Mouse (Mus musculus): ENCODE results near the gene Prune2. TPM values are rescaled to one million over a fixed set of nuclear protein-coding genes. Genes with fewer than 3 reads are reported as not detected.
A peak's percentile ranks its signal among the peaks of the same experiment; 100 is the strongest.

The Prune2 gene
- polyA plus RNA-seq, 1 experiment, result 111 TPM

DNA sequence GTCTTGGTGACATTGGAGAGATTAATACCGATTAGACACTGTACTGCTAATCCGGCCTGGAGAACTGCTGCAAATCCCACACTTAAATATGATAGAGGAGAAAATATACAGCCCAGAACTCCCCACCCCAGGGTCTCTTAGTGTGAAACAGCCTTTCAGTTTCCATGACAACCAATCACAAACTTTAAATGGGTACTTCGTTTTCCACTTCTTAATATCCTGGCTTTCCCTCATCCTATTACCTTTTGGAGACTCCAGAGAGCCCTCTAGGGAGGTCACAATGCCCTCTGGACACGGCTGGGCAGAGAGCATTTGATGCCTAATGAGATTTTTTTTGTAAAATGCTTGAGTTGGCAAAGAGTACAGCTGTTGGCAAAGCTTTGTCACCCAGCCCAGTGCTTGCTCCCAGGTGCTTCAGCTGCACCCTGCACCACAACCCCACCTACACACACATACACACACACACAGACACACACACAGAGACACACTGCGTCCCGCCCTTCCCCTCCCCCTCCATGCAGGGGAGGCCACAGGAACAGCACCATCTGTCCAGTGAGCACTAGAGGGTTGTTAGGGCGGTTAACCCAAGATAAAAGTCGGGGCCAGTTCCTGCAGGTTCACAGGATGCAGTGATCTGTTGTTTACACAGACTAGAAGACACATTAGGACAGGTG is 122.9 kb downstream of the Prune2 start:
- WGBS, result 39% methylated on average over 8 of the region's 8 CpGs
- TF ChIP-seq POLR2A (IDR thresholded peaks at IDR 0.05; ENCODE audit: borderline replicate concordance, insufficient read depth, low read length), result no peak
- no peak for TF ChIP-seq CTCF (IDR thresholded peaks at IDR 0.05; ENCODE audit: borderline replicate concordance, insufficient read depth, low read depth, low read length)
- H3K4me3 ChIP-seq (replicated peaks; ENCODE audit: insufficient read depth, low read depth, low read length), result no peak overlapping the region
- no peaks in the 10 kb centered on the region for H3K4me1 ChIP-seq (ENCODE audit: control insufficient read depth, insufficient read depth, low read length)
- no peak overlapping the region for H3K27ac ChIP-seq (ENCODE audit: insufficient read depth, low read length)
- DNase-seq, result no peak
- no peaks in the 10 kb centered on the region for H3K27me3 ChIP-seq (ENCODE audit: control insufficient read depth, insufficient read depth, low read length)

GRCm38 (mm10) chr19:17081382-17081781 is 125.5 kb downstream of the Prune2 start:
- Histone ChIP-seq H3K27ac (ENCODE audit: insufficient read depth, low read length) (no peak overlapping the region), H3K4me1 (ENCODE audit: control insufficient read depth, insufficient read depth, low read length) (no peaks in the 10 kb centered on the region), H3K27me3 (ENCODE audit: control insufficient read depth, insufficient read depth, low read length) (no peaks in the 10 kb centered on the region), H3K4me3 (replicated peaks; ENCODE audit: insufficient read depth, low read depth, low read length) (no peak overlapping the region)
- no peak for DNase-seq
- WGBS, result 77% methylated on average over 10 of the region's 10 CpGs
- TF ChIP-seq POLR2A (IDR thresholded peaks at IDR 0.05; ENCODE audit: borderline replicate concordance, insufficient read depth, low read length) (no peak), CTCF (IDR thresholded peaks at IDR 0.05; ENCODE audit: borderline replicate concordance, insufficient read depth, low read depth, low read length) (no peak)

DNA sequence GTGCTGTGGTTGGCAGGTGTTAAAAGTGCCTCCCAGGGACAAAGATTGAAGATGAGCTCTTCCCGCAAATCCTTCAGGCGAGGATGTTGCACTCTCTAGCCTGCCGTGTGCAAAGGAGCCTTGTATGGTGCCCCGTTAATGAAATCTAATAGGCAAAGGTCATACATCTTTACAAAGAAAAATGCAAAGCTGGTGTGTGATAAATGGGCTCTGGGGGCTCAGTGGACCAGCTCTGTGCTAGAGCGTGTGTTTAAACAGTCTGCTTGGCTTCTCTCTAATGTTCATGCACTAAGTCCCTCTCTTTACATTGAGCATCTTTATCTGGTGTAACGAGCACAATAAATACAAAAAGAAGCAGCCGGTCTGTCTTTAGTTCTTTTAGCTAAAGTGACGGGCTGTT is 138.1 kb downstream of the Prune2 start:
- no peak for DNase-seq
- WGBS, result 70% methylated on average over 8 of the region's 8 CpGs
- TF ChIP-seq CTCF (IDR thresholded peaks at IDR 0.05; ENCODE audit: borderline replicate concordance, insufficient read depth, low read depth, low read length) (no peak), POLR2A (IDR thresholded peaks at IDR 0.05; ENCODE audit: borderline replicate concordance, insufficient read depth, low read length) (no peak)
- no peaks in the 10 kb centered on the region for H3K27me3 ChIP-seq (ENCODE audit: control insufficient read depth, insufficient read depth, low read length)
- no peak overlapping the region for H3K27ac ChIP-seq (ENCODE audit: insufficient read depth, low read length)
- no peak overlapping the region for H3K4me3 ChIP-seq (replicated peaks; ENCODE audit: insufficient read depth, low read depth, low read length)
- H3K4me1 ChIP-seq (ENCODE audit: control insufficient read depth, insufficient read depth, low read length), result no peaks in the 10 kb centered on the region

- Histone ChIP-seq H3K27ac (ENCODE audit: insufficient read depth, low read length) (no peak overlapping the region), H3K27me3 (ENCODE audit: control insufficient read depth, insufficient read depth, low read length) (no peaks in the 10 kb centered on the region), H3K4me3 (replicated peaks; ENCODE audit: insufficient read depth, low read depth, low read length) (no peak overlapping the region), H3K4me1 (ENCODE audit: control insufficient read depth, insufficient read depth, low read length) (no peaks in the 10 kb centered on the region)
- DNase-seq, result no peak
- TF ChIP-seq POLR2A (IDR thresholded peaks at IDR 0.05; ENCODE audit: borderline replicate concordance, insufficient read depth, low read length), result no peak
- no peak for TF ChIP-seq CTCF (IDR thresholded peaks at IDR 0.05; ENCODE audit: borderline replicate concordance, insufficient read depth, low read depth, low read length)
- 92% methylated on average over 2 of the region's 2 CpGs for WGBS
These were observed 140.4 kb downstream of the Prune2 start for GRCm38 (mm10) chr19:17096338-17096737.

DNA sequence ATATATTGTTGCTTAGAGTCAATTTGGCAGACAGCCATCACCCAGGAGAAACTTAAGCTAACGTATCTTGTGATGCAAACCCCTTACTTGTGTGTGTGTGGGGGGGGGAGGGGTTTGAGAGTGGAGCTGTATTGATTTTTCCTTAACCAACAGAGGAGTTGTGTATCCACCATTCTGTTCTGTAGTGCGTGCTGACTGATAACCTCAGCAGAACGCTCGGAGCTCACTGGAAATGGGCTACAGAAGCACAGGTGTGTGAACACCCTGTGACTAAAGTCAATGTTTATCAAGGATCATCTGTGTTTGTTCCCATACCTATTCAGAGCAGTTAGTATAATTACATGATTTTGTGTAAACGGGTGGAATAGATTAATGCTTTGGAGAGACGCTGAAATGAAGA is 141.3 kb downstream of the Prune2 start:
- Histone ChIP-seq H3K27me3 (ENCODE audit: control insufficient read depth, insufficient read depth, low read length) (no peaks in the 10 kb centered on the region), H3K27ac (ENCODE audit: insufficient read depth, low read length) (no peak overlapping the region), H3K4me1 (ENCODE audit: control insufficient read depth, insufficient read depth, low read length) (no peaks in the 10 kb centered on the region), H3K4me3 (replicated peaks; ENCODE audit: insufficient read depth, low read depth, low read length) (no peak overlapping the region)
- no peak for DNase-seq
- no peak for TF ChIP-seq CTCF (IDR thresholded peaks at IDR 0.05; ENCODE audit: borderline replicate concordance, insufficient read depth, low read depth, low read length)
- TF ChIP-seq POLR2A (IDR thresholded peaks at IDR 0.05; ENCODE audit: borderline replicate concordance, insufficient read depth, low read length), result no peak
- WGBS, result 85% methylated on average over 6 of the region's 6 CpGs

GRCm38 (mm10) chr19:17108782-17109181 is 152.9 kb downstream of the Prune2 start:
- no peaks in the 10 kb centered on the region for H3K27me3 ChIP-seq (ENCODE audit: control insufficient read depth, insufficient read depth, low read length)

GRCm38 (mm10) chr19:17124034-17124735 is 168.3 kb downstream of the Prune2 start:
- no peak overlapping the region for H3K27ac ChIP-seq (ENCODE audit: insufficient read depth, low read length)
- 68% methylated on average over 12 of the region's 12 CpGs for WGBS

More at GRCm38 (mm10) chr19:17108782-17109181, 152.9 kb downstream of the Prune2 start:
- Histone ChIP-seq H3K4me1 (ENCODE audit: control insufficient read depth, insufficient read depth, low read length) (no peaks in the 10 kb centered on the region), H3K4me3 (replicated peaks; ENCODE audit: insufficient read depth, low read depth, low read length) (no peak overlapping the region), H3K27ac (ENCODE audit: insufficient read depth, low read length) (no peak overlapping the region)
- WGBS, result 76% methylated on average over 8 of the region's 8 CpGs
- no peak for DNase-seq
- no peak for TF ChIP-seq POLR2A (IDR thresholded peaks at IDR 0.05; ENCODE audit: borderline replicate concordance, insufficient read depth, low read length)
- TF ChIP-seq CTCF (IDR thresholded peaks at IDR 0.05; ENCODE audit: borderline replicate concordance, insufficient read depth, low read depth, low read length), result no peak

GRCm38 (mm10) chr19:17125380-17125779 is 169.5 kb downstream of the Prune2 start:
- DNase-seq, result no peak
- Histone ChIP-seq H3K27me3 (ENCODE audit: control insufficient read depth, insufficient read depth, low read length) (no peaks in the 10 kb centered on the region), H3K4me3 (replicated peaks; ENCODE audit: insufficient read depth, low read depth, low read length) (no peak overlapping the region), H3K27ac (ENCODE audit: insufficient read depth, low read length) (no peak overlapping the region), H3K4me1 (ENCODE audit: control insufficient read depth, insufficient read depth, low read length) (no peaks in the 10 kb centered on the region; the same call in 1 of the 2 replicates)
- WGBS, result 91% methylated on average over 7 of the region's 7 CpGs
- TF ChIP-seq CTCF (IDR thresholded peaks at IDR 0.05; ENCODE audit: borderline replicate concordance, insufficient read depth, low read depth, low read length), result no peak
- TF ChIP-seq POLR2A (IDR thresholded peaks at IDR 0.05; ENCODE audit: borderline replicate concordance, insufficient read depth, low read length), result no peak

More at GRCm38 (mm10) chr19:17124034-17124735, 168.3 kb downstream of the Prune2 start:
- Histone ChIP-seq H3K27me3 (ENCODE audit: control insufficient read depth, insufficient read depth, low read length) (no peaks in the 10 kb centered on the region), H3K4me3 (replicated peaks; ENCODE audit: insufficient read depth, low read depth, low read length) (no peak overlapping the region), H3K4me1 (ENCODE audit: control insufficient read depth, insufficient read depth, low read length) (no peaks in the 10 kb centered on the region; the same call in 1 of the 2 replicates)
- no peak for TF ChIP-seq POLR2A (IDR thresholded peaks at IDR 0.05; ENCODE audit: borderline replicate concordance, insufficient read depth, low read length)
- TF ChIP-seq CTCF (IDR thresholded peaks at IDR 0.05; ENCODE audit: borderline replicate concordance, insufficient read depth, low read depth, low read length), result peak; percentile 61
- DNase-seq, result peak; percentile 66 to 70
